Mouse (Mus musculus) intestine, postnatal 0 days (tissue): Measurements from ENCODE around the gene Aipl1. TPM values are rescaled to one million over a fixed set of nuclear protein-coding genes. Genes with fewer than 3 reads are reported as not detected.

Experiments
- ATAC-seq: fragments of 200-750 bp; cut with Nextera tagmentation; 2 replicates; pipeline ENCODE4 v1.8.0; 2017; ENCODE audit warnings: mild to moderate bottlenecking, moderate TSS enrichment, moderate library complexity
- H3K27ac ChIP-seq: fragments of 300-500 bp; sonication (generic); 2 replicates; pipeline ENCODE4 v1.5.1; 2014; ENCODE audit warnings: mild to moderate bottlenecking, low read depth, low read length, moderate library complexity
- H3K27me3 ChIP-seq: fragments of 300-500 bp; sonication (generic); replicated peaks from 2 replicates; pipeline ENCODE4 v1.6.1; 2014; ENCODE audit warnings: low read length, mixed read lengths; ENCODE audit not compliant: control insufficient read depth, insufficient read depth
- H3K36me3 ChIP-seq: fragments of 300-500 bp; sonication (generic); 2 replicates; pipeline ENCODE4 v1.6.1; 2014; ENCODE audit warnings: mild to moderate bottlenecking, moderate library complexity; ENCODE audit not compliant: control insufficient read depth, insufficient read depth
- H3K4me1 ChIP-seq: fragments of 300-500 bp; sonication (generic); replicated peaks from 2 replicates; pipeline ENCODE4 v1.6.1; 2014; ENCODE audit warnings: antibody characterized with exemption, low read length, mixed read lengths; ENCODE audit not compliant: control insufficient read depth, insufficient read depth
- H3K4me2 ChIP-seq: fragments of 300-500 bp; sonication (generic); replicated peaks from 2 replicates; pipeline ENCODE4 v1.6.1; 2014; ENCODE audit warnings: low read depth, mild to moderate bottlenecking, moderate library complexity
- H3K4me3 ChIP-seq: fragments of 300-500 bp; sonication (generic); 2 replicates; pipeline ENCODE4 v1.5.1; 2014; ENCODE audit warnings: low read depth, low read length
- H3K9ac ChIP-seq: fragments of 300-500 bp; sonication (generic); 2 replicates; pipeline ENCODE4 v1.6.1; 2014; ENCODE audit warnings: mild to moderate bottlenecking, low read depth, low read length
- H3K9me3 ChIP-seq: fragments of 300-500 bp; sonication (generic); 2 replicates; pipeline ENCODE4 v1.6.1; 2016; ENCODE audit warnings: mixed run types; ENCODE audit not compliant: control insufficient read depth
- CTCF ChIP-seq: sonication (generic); IDR thresholded peaks from 2 replicates; pipeline ENCODE4 v1.5.1; 2016; ENCODE audit warnings: low read depth, mild to moderate bottlenecking, control low read depth, antibody characterized with exemption, moderate library complexity
- WGBS: fragments of 180-500 bp; shearing (Covaris S2); extraction: QIAGEN DNeasy Blood & Tissue Kit; methylation state at CpG from one replicate; pipeline ENCODE4 v1.1.7; 2014; 5-methylcytosine and 5-hydroxymethylcytosine counted together
- polyA plus RNA-seq: library from polyadenylated mRNA; unstranded; fragments of >200 nt; fragmentation: Nextera tagmentation; extraction: Ambion mirVana; gene quantifications from 2 replicates; pipeline ENCODE4 v1.2.1, GENCODE M21; 2015

Aipl1 gene
- polyA plus RNA-seq, 1 experiment from 2014 or later = 0.10 TPM

DNA sequence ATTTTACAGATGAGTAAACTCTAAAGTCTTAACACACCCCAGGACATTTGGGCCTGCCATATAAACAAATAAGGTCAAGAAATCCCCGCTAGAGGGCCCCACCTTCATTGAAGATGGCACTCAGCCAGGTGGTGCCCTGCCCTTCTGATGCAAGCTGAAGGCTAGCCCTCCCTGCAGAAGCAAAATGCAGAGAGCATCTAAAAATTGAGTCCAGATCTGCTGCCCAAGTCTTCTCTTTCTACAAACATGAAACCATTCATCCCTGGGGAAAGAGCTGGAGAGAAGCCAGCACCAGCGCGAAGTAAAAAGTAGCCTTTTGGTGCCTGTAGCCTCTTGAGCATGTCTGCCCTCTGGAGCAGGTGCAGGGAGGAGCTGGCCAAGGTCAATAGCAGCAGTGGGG lies 40.7 kb upstream of the Aipl1 start:
- WGBS = 49% methylated on average over 3 of the region's 3 CpGs
- H3K9me3 ChIP-seq = no peaks in the 10 kb centered on the region
- H3K36me3 ChIP-seq = no peaks in the 10 kb centered on the region

GRCm38 (mm10) chr11:72074230-72074629 lies 36.9 kb upstream of the Aipl1 start:
- H3K9me3 ChIP-seq = no peaks in the 10 kb centered on the region
- H3K27ac ChIP-seq = no peak overlapping the region
- no peaks in the 10 kb centered on the region for H3K27me3 ChIP-seq
- WGBS = 74% methylated on average over 13 of the region's 13 CpGs
- H3K36me3 ChIP-seq = no peaks in the 10 kb centered on the region
- no peak for ATAC-seq
- no peak overlapping the region for H3K9ac ChIP-seq
- no peak overlapping the region for H3K4me3 ChIP-seq
- no peak overlapping the region for H3K4me2 ChIP-seq
- no peaks in the 10 kb centered on the region for H3K4me1 ChIP-seq
- TF ChIP-seq CTCF = no peak

More for the DNA sequence above, 40.7 kb upstream of the Aipl1 start:
- ATAC-seq = no peak
- Histone ChIP-seq H3K4me1 (no peaks in the 10 kb centered on the region), H3K27ac (no peak overlapping the region), H3K4me3 (no peak overlapping the region), H3K27me3 (no peaks in the 10 kb centered on the region), H3K9ac (no peak overlapping the region), H3K4me2 (no peak overlapping the region)
- TF ChIP-seq CTCF = no peak

GRCm38 (mm10) chr11:72072331-72072905 lies 35.1 kb upstream of the Aipl1 start:
- H3K4me3 ChIP-seq = no peak overlapping the region
- 42% methylated on average over 6 of the region's 6 CpGs for WGBS
- no peaks in the 10 kb centered on the region for H3K36me3 ChIP-seq
- no peaks in the 10 kb centered on the region for H3K9me3 ChIP-seq
- no peak for ATAC-seq
- no peaks in the 10 kb centered on the region for H3K4me1 ChIP-seq
- TF ChIP-seq CTCF = no peak
- H3K4me2 ChIP-seq = no peak overlapping the region
- H3K27ac ChIP-seq = no peak overlapping the region
- no peak overlapping the region for H3K9ac ChIP-seq
- no peaks in the 10 kb centered on the region for H3K27me3 ChIP-seq

GRCm38 (mm10) chr11:72070733-72071132 lies 33.4 kb upstream of the Aipl1 start:
- no peaks in the 10 kb centered on the region for H3K27me3 ChIP-seq
- H3K4me1 ChIP-seq = no peaks in the 10 kb centered on the region
- no peak overlapping the region for H3K27ac ChIP-seq
- no peaks in the 10 kb centered on the region for H3K36me3 ChIP-seq
- 82% methylated on average over 9 of the region's 9 CpGs for WGBS
- no peak for ATAC-seq
- no peak overlapping the region for H3K4me2 ChIP-seq
- no peaks in the 10 kb centered on the region for H3K9me3 ChIP-seq
- no peak overlapping the region for H3K4me3 ChIP-seq
- no peak overlapping the region for H3K9ac ChIP-seq
- no peak for TF ChIP-seq CTCF

GRCm38 (mm10) chr11:72068026-72068425 lies 30.7 kb upstream of the Aipl1 start:
- ATAC-seq = no peak
- Histone ChIP-seq H3K27me3 (no peaks in the 10 kb centered on the region), H3K27ac (no peak overlapping the region), H3K4me1 (no peaks in the 10 kb centered on the region), H3K9me3 (no peaks in the 10 kb centered on the region), H3K4me3 (no peak overlapping the region), H3K36me3 (no peaks in the 10 kb centered on the region), H3K4me2 (no peak overlapping the region), H3K9ac (no peak overlapping the region)
- TF ChIP-seq CTCF = no peak
- 60% methylated on average over 7 of the region's 7 CpGs for WGBS

- Histone ChIP-seq H3K27ac (no peak overlapping the region), H3K9ac (no peak overlapping the region), H3K4me3 (no peak overlapping the region), H3K4me2 (no peak overlapping the region), H3K4me1 (no peaks in the 10 kb centered on the region), H3K9me3 (no peaks in the 10 kb centered on the region), H3K27me3 (no peaks in the 10 kb centered on the region), H3K36me3 (no peaks in the 10 kb centered on the region)
- 78% methylated on average over 5 of the region's 5 CpGs for WGBS
- ATAC-seq = no peak
- no peak for TF ChIP-seq CTCF
Observed at GRCm38 (mm10) chr11:72067326-72067725, 30.0 kb upstream of the Aipl1 start.

DNA sequence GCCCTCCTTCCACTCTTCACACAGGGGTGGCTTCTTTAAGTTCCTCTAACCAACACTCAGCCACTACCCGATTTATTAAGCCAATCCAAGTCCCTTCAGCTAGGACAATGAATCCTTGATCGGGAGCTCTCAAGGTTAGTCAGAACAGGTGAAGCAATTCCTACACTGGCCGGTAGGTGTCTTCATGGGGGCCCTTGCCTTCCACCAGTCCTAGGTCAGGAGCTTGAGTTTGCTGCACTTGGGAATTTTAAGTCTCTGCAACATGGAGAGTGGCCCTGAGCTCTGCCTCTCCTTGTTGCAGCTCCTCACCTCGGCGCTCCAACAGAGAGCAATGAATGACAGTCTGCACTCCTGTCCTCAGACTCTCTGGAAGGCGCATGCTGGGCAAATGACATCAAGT lies 29.0 kb upstream of the Aipl1 start:
- Histone ChIP-seq H3K27me3 (no peaks in the 10 kb centered on the region), H3K9me3 (no peaks in the 10 kb centered on the region), H3K4me1 (no peaks in the 10 kb centered on the region), H3K27ac (no peak overlapping the region), H3K36me3 (no peaks in the 10 kb centered on the region), H3K4me3 (no peak overlapping the region), H3K9ac (no peak overlapping the region), H3K4me2 (no peak overlapping the region)
- no peak for ATAC-seq
- peak; percentile 73 for TF ChIP-seq CTCF
- 42% methylated on average over 6 of the region's 6 CpGs for whole genome bisulfite sequencing
